Mouse (Mus musculus): ENCODE results near the gene Slc4a3. TPM values are rescaled to one million over a fixed set of nuclear protein-coding genes. Genes with fewer than 3 reads are reported as not detected.

Slc4a3 gene
- polyA plus RNA-seq (2016; fragmentation: Nextera tagmentation; extraction: Ambion mirVana) = 22.4 and 29.4 TPM in 2 replicates

DNA sequence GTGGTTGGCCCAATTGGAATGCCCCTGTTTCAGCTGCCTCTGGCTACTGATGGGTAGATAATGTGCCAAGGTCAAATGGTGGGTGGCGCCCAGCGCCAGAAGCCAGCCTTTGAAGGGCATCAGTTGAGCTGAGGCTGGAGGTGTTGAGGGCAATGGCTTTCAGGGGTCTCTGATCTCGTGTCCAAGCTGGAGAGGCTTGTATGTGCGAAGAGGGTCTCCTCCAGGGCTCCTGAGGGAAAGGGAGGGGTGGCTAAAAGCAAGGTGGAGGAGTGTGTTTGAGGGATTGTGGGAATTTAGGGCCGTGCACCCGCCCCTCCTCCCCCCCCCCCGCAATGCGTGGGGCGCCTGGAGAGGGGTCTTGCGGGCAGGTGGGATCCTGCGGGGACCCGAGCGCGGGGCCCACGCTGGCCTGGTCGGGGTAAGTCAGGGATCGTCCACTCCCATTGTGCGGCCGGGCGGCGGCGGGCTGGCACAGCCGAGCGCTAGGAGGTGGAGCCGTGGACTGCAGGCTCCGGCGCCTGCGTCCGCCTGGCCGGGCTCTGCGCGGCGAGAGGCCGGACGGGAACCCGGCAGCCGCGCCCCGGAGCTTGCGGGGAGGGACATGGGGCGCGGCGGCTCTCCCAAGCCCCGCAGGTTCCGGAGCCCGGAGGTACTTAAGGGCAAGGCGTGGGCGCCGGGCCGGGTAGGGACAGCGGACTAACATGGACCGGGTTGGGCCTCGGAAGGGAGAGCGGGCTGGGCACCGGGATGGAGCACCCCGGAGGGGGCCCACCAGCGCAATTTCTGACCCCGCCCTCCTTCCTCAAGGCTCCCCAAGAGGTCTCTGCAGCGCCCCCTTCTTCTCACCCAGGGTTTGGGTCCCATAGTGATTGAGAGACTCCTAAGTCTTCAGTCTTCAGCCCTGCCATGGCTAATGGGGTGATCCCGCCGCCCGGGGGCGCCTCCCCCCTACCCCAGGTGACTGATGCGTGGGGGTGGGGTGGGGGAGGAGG lies at the start of gene Slc4a3:
Slc4a3 (plus strand) TSS at position 302 of the 992 bp plus-strand sequence.
- H3K27me3 ChIP-seq = no peaks in the 10 kb centered on the region
- ATAC-seq (ENCODE audit: low FRiP score) = peak; percentile 92
- H3K9ac ChIP-seq = peak within 1 kb of the TSS; percentile 86
- WGBS = 1% methylated on average over 47 of the region's 64 CpGs
- H3K4me1 ChIP-seq = peaks cover 15% of the 10 kb centered on the region
- peak within 1 kb of the TSS; percentile 73 for H3K4me2 ChIP-seq
- H3K36me3 ChIP-seq (replicated peaks) = peaks cover 27% of the 10 kb centered on the region
- H3K27ac ChIP-seq = peak within 1 kb of the TSS; percentile 83
- no peaks in the 10 kb centered on the region for H3K9me3 ChIP-seq
- peak within 1 kb of the TSS; percentile 77 for H3K4me3 ChIP-seq (replicated peaks)

DNA sequence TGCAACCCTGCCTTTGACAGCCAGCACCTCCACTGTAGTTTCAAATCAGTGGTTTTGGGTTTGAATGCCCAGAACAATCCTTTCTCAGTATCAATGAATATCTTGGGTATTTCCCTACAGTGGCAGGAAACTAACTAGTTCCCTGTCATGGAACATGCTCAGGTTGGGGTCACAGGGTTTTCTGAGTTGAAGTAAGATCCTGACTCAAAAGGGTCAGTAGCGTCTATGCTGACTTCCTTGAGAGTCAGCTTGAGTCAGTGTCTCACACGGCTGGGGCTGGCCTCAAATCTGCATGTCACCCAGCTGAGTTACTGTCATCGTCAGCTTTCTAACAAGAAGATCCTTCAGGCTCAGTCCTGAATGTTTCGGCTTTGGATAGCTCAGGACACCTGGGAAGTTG lies 47.2 kb upstream of the Slc4a3 start:
- 94% methylated on average over 4 of the region's 4 CpGs for WGBS
- no peak overlapping the region for H3K9ac ChIP-seq
- H3K36me3 ChIP-seq (replicated peaks) = peaks cover 62% of the 10 kb centered on the region
- no peak for ATAC-seq (ENCODE audit: low FRiP score)
- peaks cover 11% of the 10 kb centered on the region; the same call in 1 of the 2 replicates for H3K27me3 ChIP-seq
- no peaks in the 10 kb centered on the region for H3K9me3 ChIP-seq
- H3K4me1 ChIP-seq = no peaks in the 10 kb centered on the region
- no peak overlapping the region for H3K4me2 ChIP-seq
- no peak overlapping the region for H3K4me3 ChIP-seq (replicated peaks)
- H3K27ac ChIP-seq = no peak overlapping the region

DNA sequence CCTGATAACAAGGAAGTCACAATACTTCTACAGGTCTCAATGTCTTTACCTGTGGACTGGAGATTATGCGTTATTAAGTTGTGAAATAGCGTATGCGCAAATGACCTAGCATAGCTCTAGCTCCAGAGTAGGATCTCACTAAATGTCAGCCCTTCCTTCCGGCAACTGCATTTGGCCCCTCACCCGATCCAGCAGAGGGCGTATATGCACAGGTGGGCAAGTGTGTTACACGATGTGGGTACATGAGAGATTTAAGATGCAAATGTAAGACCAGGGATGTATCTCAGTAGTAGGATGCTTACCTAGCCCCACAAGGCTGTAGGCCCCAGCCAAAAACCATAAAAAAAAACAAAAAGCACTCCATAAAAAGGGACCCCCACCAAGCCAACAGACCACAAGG lies 46.6 kb upstream of the Slc4a3 start:
- no peak for ATAC-seq (ENCODE audit: low FRiP score)
- Histone ChIP-seq H3K27me3 (peaks cover 14% of the 10 kb centered on the region; the same call in 1 of the 2 replicates), H3K36me3 (replicated peaks) (peaks cover 62% of the 10 kb centered on the region), H3K27ac (no peak overlapping the region), H3K4me2 (no peak overlapping the region), H3K4me3 (replicated peaks) (no peak overlapping the region), H3K9me3 (no peaks in the 10 kb centered on the region), H3K4me1 (peaks cover 3% of the 10 kb centered on the region; the same call in 1 of the 2 replicates), H3K9ac (no peak overlapping the region)
- WGBS = 85% methylated on average over 7 of the region's 7 CpGs

DNA sequence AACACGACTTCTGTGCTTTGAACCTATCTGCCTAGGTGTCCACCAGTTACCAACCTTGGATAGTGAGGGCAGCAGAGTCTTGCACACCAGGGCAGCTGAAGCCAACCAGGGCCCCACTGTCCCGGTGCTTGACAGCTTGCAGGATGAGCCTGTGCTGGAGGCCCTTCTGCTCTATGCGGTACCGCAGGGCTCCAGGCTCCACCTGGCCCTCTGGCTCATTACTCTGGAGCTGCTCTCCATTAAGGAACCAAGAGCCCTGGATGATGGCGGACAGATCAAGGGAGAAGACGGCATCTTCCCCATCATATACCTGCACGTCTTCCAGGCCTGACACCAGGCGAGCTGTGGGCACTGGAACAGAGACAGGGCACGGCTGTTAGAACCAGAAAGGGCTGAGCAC lies 44.2 kb upstream of the Slc4a3 start:
- no peak overlapping the region for H3K9ac ChIP-seq
- H3K27me3 ChIP-seq = peaks cover 8% of the 10 kb centered on the region
- H3K4me1 ChIP-seq = peaks cover 17% of the 10 kb centered on the region
- H3K36me3 ChIP-seq (replicated peaks) = peaks cover 55% of the 10 kb centered on the region
- H3K4me3 ChIP-seq (replicated peaks) = no peak overlapping the region
- no peaks in the 10 kb centered on the region for H3K9me3 ChIP-seq
- H3K4me2 ChIP-seq = no peak overlapping the region
- H3K27ac ChIP-seq = no peak overlapping the region
- ATAC-seq (ENCODE audit: low FRiP score) = no peak
- 91% methylated on average over 9 of the region's 9 CpGs for WGBS

DNA sequence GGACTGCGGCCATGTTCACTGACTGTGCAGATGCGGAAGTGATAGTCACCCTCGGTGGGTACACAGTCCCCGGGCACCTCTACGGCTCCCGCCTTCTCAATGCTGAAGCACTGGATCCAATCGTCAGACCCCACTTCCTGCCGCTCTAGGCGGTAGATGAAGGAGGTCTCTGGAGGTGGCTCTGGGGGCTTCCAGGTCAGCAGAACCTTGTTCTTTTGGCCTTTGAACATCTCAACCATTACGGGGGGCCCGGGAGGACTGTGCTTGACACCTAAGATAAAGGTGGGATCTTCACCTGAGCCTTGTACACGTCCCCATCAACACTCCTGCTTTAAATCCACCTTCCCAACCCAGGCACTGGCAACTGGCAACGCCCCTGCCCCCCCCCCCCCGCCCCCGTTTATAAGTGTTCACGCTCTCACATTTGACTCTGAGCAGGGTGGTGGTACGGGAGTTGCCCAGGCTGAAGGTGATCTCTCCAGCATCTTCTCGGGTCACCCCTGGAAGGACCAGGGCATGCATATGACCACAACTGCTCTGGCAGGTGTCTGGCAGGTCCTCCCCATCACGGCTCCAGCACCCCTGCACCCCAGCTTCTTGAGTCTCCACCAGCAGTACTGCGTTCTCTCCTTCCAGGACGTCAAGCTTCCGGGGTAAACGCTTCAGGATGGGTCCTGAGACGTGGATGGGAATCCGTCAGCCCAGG lies 43.0 kb upstream of the Slc4a3 start:
- Histone ChIP-seq H3K4me1 (peaks cover 20% of the 10 kb centered on the region), H3K27ac (no peak overlapping the region), H3K4me3 (replicated peaks) (no peak overlapping the region), H3K36me3 (replicated peaks) (peaks cover 44% of the 10 kb centered on the region), H3K9me3 (no peaks in the 10 kb centered on the region), H3K27me3 (peaks cover 17% of the 10 kb centered on the region), H3K9ac (no peak overlapping the region), H3K4me2 (no peak overlapping the region)
- no peak for ATAC-seq (ENCODE audit: low FRiP score)
- 91% methylated on average over 25 of the region's 25 CpGs for WGBS

DNA sequence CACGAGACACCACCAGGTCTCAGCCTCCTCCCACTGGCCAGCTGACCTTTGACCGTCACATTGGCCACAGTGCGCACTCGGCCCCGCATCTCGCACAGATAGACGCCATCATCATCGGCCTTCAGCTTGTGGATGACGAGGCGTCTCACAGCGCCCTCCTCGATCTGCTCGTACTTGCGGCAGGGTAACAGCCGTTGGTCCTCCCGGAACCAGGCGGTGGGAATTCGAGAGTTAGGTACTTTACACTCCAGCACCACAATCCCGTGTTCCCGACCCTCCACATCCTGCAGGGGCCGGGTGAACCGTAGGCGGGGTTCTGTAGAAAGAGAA lies 42.5 kb upstream of the Slc4a3 start:
- ATAC-seq (ENCODE audit: low FRiP score) = no peak
- Histone ChIP-seq H3K27me3 (peaks cover 17% of the 10 kb centered on the region), H3K27ac (no peak overlapping the region), H3K36me3 (replicated peaks) (peaks cover 40% of the 10 kb centered on the region), H3K4me2 (no peak overlapping the region), H3K4me3 (replicated peaks) (no peak overlapping the region), H3K4me1 (peaks cover 20% of the 10 kb centered on the region), H3K9me3 (no peaks in the 10 kb centered on the region), H3K9ac (no peak overlapping the region)
- 76% methylated on average over 23 of the region's 23 CpGs for WGBS

DNA sequence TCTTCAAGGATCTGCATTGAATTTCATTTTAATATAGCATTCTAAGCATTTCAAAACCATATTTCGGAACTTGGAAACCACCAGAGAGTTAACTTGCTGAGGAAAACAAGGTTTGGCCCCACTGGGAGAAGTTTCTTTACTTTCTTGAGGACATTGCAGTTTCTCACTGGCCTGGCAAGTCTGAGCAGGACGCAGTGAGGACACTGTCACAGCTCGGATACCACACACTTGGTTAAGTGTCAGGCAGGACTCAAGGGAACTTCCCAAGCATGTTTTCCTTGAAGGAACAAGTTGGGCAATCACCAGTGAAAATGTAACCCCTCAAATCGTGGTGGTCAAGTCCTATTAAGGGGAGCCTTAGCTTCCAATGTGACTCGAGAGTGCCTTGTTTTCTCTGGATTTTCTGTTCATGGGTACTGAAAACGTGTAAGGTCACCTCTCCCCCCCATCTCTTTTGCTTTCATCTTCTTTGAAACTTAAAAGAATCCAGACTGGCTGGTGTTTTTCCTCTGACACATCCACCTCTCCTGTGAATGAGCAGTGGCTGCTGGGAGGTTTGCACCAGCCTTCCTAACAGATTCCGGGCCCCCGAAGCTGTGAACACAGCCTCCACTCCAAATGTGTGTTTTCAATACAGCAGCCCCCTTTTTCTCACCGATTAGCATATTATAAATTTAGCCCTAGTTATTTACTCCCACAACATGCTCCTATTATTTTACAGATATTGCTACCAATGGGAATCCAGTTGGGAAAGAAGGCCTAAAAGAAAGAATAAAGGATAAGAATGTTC lies 41.6 kb upstream of the Slc4a3 start:
- 65% methylated on average over 9 of the region's 9 CpGs for WGBS
- Histone ChIP-seq H3K27ac (no peak overlapping the region), H3K27me3 (peaks cover 21% of the 10 kb centered on the region), H3K9me3 (no peaks in the 10 kb centered on the region), H3K9ac (peak overlapping the region; percentile 76), H3K36me3 (replicated peaks) (peaks cover 34% of the 10 kb centered on the region), H3K4me1 (peaks cover 20% of the 10 kb centered on the region), H3K4me2 (peak overlapping the region; percentile 87), H3K4me3 (replicated peaks) (peak overlapping the region; percentile 66)
- no peak for ATAC-seq (ENCODE audit: low FRiP score)

DNA sequence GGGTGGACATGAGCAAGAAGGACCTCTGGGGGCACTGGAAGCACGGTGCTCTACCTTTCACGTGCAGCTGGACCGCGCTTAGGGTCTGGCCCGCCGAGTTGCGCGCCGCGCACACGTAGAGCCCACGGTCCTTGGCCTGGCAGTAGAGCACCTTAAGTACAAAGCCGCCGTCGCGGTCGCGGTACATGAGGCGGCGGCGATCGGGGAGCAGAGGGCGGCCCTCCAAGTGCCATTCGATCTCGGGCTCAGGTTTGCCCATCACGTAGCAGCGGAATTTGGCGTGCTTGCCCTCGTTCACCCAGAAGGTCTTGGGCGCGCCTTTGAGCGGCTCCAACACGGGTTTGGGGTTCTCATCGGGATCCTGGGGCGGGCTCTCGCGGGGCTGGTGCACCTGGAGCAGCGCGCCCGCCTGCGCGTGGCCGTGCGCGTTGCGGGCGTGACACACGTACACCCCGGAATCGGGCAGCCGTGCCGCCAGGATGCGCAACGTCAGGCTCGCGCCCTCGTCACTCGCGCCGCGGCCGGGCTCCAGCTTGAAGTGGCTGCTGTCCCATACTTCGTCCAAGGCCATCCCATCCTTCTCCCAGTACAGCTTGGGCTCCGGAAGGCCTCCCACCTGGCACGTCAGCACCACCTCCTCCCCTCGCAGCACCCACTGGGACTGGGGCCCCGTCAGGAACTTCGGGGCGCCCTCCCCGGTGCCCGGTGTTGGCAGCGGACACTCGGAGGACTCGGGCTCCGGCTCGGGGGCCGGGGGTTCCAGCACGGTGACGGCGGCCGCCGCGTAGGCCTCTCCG lies 40.7 kb upstream of the Slc4a3 start:
- peaks cover 29% of the 10 kb centered on the region for H3K27me3 ChIP-seq
- H3K4me1 ChIP-seq = peaks cover 20% of the 10 kb centered on the region

DNA sequence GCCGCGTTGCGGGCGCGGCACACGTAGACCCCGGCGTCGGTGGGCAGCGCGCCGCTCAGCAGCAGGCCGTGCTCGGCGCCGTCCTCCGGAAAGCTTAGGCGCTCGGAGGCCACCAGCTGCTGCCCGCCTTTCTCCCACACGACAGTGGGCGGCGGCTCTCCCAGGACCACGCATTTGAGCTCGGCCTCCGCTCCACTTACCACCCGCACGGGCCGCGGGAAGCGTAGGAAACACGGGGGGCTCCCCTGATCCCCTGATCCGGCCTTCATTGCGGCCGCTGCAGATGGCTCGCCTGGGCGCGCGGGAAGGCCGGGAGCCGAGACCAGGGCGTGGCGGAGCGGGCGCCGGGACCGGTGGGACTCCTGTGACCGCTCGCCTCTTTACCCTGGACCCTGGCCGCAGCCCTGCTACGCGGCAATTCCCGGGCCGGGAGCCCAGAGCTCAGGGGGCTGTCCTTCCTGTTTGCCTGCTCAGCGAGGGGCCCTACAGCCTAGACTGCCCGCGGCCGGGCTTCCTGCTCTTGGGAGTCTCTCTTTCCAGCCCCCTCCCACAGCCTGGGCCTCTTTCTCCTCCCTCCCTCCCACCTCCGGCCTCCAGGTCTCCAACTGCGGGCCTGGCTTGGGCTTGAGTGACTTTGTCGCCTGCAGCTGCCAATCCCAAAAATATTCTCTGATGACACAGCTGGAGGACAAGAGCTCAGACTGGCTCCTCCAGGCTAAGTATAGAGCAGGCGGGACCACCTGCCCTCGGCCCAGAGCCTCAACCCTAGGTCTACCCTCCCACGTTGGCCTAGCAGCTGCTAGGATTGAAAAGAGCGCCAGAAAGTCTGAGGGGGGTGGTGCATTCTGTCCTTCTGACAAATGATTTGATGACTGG lies 39.9 kb upstream of the Slc4a3 start, which contains the start of gene Obsl1:
Obsl1 (minus strand) TSS at position 497 of the 876 bp plus-strand sequence.
- Histone ChIP-seq H3K4me2 (peak within 1 kb of the TSS; percentile 87), H3K27me3 (peaks cover 29% of the 10 kb centered on the region), H3K9ac (peak within 1 kb of the TSS; percentile 76), H3K36me3 (replicated peaks) (peaks cover 18% of the 10 kb centered on the region), H3K4me1 (peaks cover 20% of the 10 kb centered on the region), H3K9me3 (no peaks in the 10 kb centered on the region), H3K4me3 (replicated peaks) (peak within 1 kb of the TSS; percentile 66), H3K27ac (peak within 1 kb of the TSS; percentile 83)
- peak; percentile 77 for ATAC-seq (ENCODE audit: low FRiP score)
- WGBS = under 1% methylated on average over 65 of the region's 65 CpGs

More for the DNA sequence above, 40.7 kb upstream of the Slc4a3 start:
- peaks cover 26% of the 10 kb centered on the region for H3K36me3 ChIP-seq (replicated peaks)
- no peaks in the 10 kb centered on the region for H3K9me3 ChIP-seq
- peak overlapping the region; percentile 83 for H3K27ac ChIP-seq
- WGBS = under 1% methylated on average over 77 of the region's 84 CpGs
- H3K4me3 ChIP-seq (replicated peaks) = peak overlapping the region; percentile 66
- ATAC-seq (ENCODE audit: low FRiP score) = peak; percentile 70
- H3K9ac ChIP-seq = peak overlapping the region; percentile 76
- H3K4me2 ChIP-seq = peak overlapping the region; percentile 87

DNA sequence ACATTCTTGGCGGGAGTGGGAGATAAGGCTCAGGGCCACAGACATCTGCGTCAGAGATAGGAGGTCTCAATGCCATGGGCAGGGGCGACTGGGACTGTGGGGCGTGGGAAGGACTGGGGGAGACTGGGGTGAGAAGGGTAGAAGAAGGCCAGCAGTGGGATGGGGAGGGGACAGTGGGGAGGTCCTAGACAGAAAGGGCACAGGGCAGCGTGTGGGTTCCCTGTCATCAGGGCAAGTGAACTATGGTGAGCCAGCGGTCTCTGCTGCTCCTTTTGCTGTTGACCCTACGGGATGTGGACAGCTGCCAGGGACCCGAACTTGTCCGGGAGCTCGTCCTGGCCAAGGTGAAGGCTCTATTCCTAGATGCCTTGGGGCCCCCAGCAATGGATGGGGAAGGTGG lies 39.1 kb upstream of the Slc4a3 start, which contains the start of gene Inha:
Inha (plus strand) TSS at position 72 of the 400 bp plus-strand sequence.
- H3K4me3 ChIP-seq (replicated peaks) = peak within 1 kb of the TSS; percentile 66
- peak within 1 kb of the TSS; percentile 87 for H3K4me2 ChIP-seq
- H3K27ac ChIP-seq = peak within 1 kb of the TSS; percentile 83
- no peaks in the 10 kb centered on the region for H3K9me3 ChIP-seq
- peak within 1 kb of the TSS; percentile 76 for H3K9ac ChIP-seq
- H3K36me3 ChIP-seq (replicated peaks) = peaks cover 10% of the 10 kb centered on the region
- no peak for ATAC-seq (ENCODE audit: low FRiP score)
- peaks cover 20% of the 10 kb centered on the region for H3K4me1 ChIP-seq
- peaks cover 29% of the 10 kb centered on the region for H3K27me3 ChIP-seq
- 76% methylated on average over 10 of the region's 10 CpGs for WGBS

Data from forebrain, embryonic 12.5 days (tissue).